Mouse (Mus musculus) telencephalon, adult 2 months (tissue): Measurements from ENCODE around the gene Timp2.

Experiments used
- DNase-seq: peaks from one replicate; pipeline ENCODE4 v3.0.0-alpha.2; 2011; ENCODE audit warnings: low read depth, low spot score

Gene Timp2

GRCm38 (mm10) chr11:118289999-118290889 lies 65.3 kb downstream of the Timp2 start, which contains the start of gene Usp36:
Gene Usp36, minus strand, starts transcription at chr11:118290244.
- peak; percentile 100 for DNase-seq

GRCm38 (mm10) chr11:118289562-118289961 lies 66.0 kb downstream of the Timp2 start:
- DNase-seq: no peak

- DNase-seq: no peak
Measured at GRCm38 (mm10) chr11:118289037-118289511, 66.5 kb downstream of the Timp2 start.

GRCm38 (mm10) chr11:118287573-118287972 lies 68.0 kb downstream of the Timp2 start:
- no peak for DNase-seq

GRCm38 (mm10) chr11:118286434-118286833 lies 69.1 kb downstream of the Timp2 start:
- no peak for DNase-seq

GRCm38 (mm10) chr11:118285791-118286190 lies 69.7 kb downstream of the Timp2 start:
- DNase-seq: no peak

GRCm38 (mm10) chr11:118280218-118280617 lies 75.3 kb downstream of the Timp2 start:
- DNase-seq: no peak

- DNase-seq: no peak
Measured at GRCm38 (mm10) chr11:118276328-118276727, 79.2 kb downstream of the Timp2 start.

- DNase-seq: no peak
Measured at GRCm38 (mm10) chr11:118275092-118275491, 80.4 kb downstream of the Timp2 start.

GRCm38 (mm10) chr11:118269827-118270226 lies 85.7 kb downstream of the Timp2 start:
- DNase-seq: no peak

GRCm38 (mm10) chr11:118266666-118267046 lies 88.9 kb downstream of the Timp2 start:
- no peak for DNase-seq

- DNase-seq: no peak
Measured at GRCm38 (mm10) chr11:118266044-118266665, 89.4 kb downstream of the Timp2 start.

GRCm38 (mm10) chr11:118265621-118266020 lies 89.9 kb downstream of the Timp2 start:
- DNase-seq: no peak

GRCm38 (mm10) chr11:118263146-118263545 lies 92.4 kb downstream of the Timp2 start:
- DNase-seq: no peak

GRCm38 (mm10) chr11:118260081-118260480 lies 95.5 kb downstream of the Timp2 start:
- no peak for DNase-seq

GRCm38 (mm10) chr11:118259580-118259979 lies 96.0 kb downstream of the Timp2 start:
- DNase-seq: no peak

- no peak for DNase-seq
Measured at GRCm38 (mm10) chr11:118256371-118256770, 99.2 kb downstream of the Timp2 start.

- no peak for DNase-seq
Measured at GRCm38 (mm10) chr11:118254159-118254951, 101.2 kb downstream of the Timp2 start.

- DNase-seq: no peak
Measured at GRCm38 (mm10) chr11:118253447-118254158, 101.9 kb downstream of the Timp2 start.
